Mouse (Mus musculus) lung, postnatal 36 days (tissue): Measurements from ENCODE around the gene Gimap9.

Source experiments
- DNase-seq: peaks from one replicate; pipeline ENCODE4 v3.0.0; 2022; ENCODE audit warnings: mixed read lengths

Gimap9 gene

DNA sequence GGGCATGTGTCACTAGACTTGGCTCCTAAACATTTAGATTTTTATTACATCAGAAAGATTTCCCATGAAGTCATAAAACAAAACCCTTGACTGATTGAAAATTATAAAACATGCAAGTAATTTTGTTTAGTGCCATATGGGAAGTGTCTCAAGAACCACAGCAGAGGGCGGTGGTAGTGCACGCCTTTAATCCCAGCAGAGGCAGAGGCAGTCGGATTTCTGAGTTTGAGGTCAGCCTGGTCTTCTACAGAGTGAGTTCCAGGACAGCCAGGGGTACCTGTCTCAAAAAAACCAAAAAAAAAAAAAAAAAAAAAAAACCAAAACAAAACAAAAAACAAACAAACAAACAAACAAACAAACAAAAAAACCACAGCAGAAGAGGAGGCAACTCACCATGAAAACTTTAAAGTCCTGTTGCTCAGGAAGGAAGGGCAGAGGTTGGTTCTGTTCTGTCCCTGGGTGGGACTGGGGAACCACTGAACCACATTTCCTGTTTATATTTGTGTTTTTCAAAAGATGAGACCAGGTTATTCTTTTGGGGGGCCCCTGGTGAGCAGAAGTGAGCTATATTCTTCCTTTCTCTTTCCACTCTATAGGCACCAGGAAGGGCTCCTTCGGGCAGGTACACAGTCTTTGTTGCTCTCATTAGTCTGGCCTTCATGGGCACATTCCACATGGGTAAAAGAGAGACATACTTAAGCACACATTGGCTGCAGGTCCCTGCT lies 21.1 kb downstream of the Gimap9 start:
- DNase-seq = no peak

DNA sequence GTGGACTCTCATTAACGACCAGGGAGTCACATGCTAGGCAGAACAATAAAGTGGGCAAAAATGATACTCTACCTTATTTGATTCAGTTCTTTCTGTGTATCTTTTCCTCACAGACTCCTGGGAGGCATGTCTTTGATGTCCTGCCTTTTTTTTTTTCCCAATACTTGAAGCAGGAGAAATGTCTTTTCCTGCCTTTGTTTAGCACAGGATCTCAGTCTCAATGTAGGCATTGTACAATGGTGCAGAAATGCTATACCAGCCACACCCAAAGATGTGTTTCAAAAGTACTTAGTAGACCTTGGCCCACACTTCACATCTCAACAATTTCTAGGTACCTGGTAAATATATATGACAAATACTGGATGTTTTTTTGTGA lies 21.6 kb downstream of the Gimap9 start:
- no peak for DNase-seq

DNA sequence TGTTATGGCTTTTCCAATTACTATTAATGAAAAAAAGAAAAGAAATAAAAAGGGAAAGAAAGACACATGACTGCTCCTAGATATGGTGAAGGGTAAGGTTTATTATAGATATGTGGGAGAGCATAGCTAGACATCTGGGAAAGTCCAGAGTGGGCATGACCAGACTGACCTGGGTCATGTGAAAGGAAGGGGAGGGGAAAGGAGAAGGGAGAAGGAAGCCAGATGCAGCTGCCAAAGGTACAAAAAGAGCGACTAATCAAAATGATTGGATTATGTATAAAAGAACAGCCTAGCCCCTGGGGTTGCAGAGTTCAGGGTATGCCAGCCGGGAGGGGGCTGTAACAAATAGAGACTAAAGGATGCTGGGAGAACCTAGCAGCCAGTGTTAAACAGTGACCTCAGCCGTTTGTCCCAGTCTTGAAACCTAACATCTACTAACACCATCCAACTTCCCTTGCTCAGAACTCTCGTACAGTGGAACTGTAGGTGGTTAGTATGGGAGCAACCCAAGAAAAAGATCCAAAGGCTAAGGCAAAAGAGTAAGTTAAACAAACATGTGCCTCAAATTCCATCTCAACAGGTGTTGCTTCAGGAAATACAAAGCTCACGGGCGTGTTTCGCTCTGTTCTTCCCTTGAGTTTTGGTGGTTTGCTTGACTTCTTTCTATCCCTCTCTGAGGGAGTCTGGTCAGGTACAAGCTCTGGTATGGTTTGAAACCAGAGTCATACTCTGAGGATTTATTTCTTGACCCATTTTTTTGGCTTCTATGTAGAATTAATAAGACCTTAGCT lies 22.3 kb downstream of the Gimap9 start:
- no peak for DNase-seq

DNA sequence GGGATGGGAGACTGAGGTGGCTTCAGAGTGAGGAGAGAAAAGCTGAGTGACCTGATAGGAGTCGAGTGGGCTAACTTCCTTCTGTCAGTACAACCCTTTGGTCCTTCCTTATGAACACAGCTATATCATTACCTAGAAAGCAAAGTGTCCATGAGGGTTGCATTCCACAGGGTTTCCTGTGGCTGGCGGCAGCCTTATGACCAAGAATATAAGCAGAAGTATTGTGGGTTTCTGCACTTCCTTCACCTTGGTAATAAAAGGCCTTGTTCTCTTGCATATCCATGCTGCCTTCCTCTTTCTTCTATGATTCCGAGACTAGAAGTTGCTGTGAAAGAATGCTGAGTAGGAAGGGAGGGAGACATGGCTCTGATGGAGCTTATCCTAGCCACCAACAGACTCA lies 23.0 kb downstream of the Gimap9 start:
- no peak for DNase-seq

DNA sequence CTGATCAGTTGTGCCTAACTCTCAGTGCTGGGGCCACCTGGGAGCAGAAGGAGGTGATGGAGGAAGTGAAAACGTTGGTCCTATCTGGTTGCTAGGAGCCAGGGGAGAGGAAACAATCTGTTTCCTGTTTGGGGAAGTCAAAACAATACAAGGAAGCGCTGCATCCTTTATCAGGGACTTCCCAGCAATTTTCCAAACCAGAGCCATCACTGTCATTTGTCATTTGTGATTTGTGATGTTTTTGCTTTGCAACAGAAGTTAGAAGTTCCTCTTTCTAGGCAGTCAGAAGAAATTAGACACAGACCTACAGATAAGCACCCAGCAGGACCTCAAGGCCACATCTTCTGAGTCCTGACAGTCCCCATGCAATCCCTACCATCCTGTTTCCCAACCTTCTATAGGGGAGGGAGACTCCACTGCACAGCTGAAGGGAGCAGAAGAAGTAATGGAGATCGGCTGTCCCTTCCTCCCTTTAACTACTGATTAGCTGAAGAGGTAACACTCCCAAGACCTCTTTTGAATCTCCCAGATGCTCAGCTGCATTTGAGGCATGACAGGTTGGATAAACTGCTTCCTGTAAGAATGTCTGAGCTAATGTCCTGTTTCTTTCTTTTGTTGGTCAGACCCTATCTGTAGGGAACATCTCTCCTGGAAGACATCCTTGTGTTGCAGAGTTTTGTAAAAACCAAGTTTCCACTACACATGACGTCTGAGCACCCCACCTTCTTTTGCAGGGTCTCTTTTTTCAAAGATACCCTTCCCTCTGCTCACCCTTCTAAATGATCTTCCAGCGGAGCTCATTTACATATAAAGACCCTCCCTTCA lies 24.5 kb downstream of the Gimap9 start:
- peak; percentile 82 for DNase-seq

DNA sequence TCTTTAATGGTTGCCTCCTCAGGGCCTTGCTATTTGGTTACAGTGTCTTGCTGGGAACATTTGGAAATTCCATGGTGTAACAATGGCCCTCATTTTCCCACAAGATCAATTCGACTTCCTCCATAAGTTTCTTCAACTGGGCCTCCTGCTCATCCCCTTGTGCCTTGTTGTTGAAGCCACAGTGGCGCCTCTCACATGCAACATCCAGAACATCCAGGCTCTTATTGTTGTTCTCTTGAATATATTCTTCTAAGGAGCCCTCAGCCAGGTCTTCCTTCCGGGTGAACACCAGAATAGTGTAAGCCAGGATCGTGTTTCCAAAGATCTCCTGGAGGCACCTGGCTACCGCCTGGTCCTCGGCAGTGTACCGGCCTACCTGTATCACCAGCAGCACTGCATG lies 26.2 kb downstream of the Gimap9 start:
- DNase-seq = no peak

DNA sequence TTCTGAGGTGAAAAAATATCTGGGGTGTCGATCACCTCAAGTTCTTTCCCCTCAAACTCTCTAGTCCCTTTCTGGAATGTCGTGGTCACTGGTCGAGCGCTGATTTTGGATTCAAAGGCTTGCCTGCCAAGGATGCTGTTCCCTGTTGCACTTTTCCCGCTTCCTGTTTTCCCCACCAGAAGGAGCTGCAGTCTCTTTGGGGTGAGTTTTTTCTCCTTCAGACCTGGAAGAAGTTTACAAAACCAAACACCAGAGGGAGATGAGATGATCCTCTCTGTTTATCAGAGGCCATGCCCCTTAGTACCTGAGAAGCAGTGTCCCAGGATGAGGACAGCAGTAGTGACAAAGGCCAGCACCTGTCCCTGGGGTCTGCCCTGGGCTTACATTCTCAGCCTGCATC lies 26.7 kb downstream of the Gimap9 start:
- no peak for DNase-seq

DNA sequence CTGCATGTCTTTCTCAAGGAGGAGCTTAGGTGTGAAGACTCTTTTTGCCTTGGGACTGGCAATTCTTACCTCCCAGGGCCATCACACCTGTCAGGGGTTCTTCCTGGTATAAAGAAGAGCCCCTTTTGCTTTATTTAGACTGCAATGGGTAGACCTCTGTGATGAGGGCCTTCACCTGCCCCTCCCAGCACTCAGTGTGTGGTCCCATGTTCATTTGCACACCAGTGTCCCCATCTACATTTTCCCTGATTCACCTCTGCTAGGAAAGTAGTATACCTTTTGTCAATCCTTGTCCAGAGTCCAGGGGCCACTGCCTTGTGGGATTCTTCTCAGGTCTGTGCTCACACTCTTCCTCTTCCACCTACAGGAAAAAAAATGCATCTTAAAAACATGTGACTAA lies 28.2 kb downstream of the Gimap9 start:
- DNase-seq = no peak

DNA sequence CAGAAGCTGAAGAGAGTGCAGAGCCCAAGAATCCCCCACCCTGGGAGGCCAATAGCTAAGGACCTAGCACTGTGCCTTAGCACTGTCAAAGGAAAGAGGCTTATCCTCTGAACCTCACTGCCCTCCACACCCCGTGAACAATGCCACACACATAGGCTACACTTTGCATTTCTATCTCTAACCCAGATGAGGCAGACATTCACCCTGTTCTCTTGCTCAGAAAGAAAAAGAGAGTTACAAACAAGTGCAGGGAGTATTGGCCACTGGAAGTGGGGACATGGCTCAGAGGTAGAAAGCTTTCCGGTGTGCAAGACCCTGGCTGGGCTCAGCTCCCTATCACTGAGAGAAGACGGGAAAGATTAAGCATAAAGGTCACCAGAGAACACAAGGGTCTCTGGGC lies 30.2 kb downstream of the Gimap9 start:
- no peak for DNase-seq

DNA sequence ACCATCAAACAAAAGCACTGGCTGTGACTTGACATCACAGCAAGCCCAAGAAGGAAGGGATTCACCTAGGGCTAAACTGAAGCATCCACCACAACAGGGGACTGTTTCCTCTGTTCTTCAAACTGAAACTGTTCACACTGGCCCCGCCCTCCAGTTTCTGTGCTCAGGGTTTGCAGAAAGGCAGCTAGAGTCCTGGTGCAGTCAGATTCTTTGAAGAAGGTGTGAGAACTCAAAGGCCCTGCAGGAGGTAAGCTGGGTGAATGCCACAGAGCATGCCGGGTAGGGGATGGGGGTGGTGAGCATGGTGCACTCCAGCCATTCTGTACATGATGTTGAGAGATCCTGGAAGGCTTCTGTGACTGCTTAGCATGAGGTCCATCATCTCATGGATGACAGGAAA lies 42.5 kb downstream of the Gimap9 start, which contains the start of the genes Gm28053 and Gimap7:
TSS of gene Gm28053 (plus strand) at position 153 of the 400 bp plus-strand sequence.
TSS of gene Gimap7 (plus strand) at position 167 of the 400 bp plus-strand sequence.
- no peak for DNase-seq

DNA sequence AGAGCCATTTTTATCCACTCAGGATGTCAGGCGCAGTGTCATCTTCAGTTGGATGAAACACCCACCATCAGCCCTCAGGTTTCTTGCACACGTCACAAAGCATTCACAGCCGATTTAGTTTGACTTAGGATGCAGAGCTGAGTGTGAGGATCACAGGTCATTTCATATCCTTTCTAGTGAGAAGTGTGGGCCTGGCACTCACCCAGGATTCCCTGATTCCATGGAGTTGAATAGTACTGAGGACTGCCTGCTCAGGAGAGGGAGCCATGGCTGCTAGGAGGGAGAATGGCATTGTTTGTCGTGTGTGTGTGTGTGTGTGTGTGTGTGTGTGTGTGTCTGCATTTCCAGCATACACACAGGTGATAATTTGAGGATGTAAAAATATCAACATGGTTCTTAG lies 44.4 kb downstream of the Gimap9 start:
- DNase-seq = no peak

DNA sequence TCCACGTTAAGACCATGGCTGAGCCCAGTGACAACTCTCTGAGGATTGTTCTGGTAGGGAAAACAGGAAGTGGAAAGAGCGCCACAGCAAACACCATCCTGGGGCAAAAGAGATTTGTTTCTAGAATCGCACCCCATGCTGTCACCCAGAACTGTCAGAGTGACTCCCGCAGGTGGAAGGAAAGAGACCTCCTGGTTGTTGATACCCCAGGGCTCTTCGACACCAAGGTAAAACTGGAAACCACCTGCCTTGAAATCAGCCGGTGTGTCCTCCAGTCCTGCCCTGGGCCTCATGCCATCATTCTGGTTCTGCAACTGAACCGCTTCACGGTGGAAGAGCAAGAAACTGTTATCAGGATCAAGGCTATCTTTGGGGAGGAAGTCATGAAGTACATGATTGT lies 47.5 kb downstream of the Gimap9 start:
- no peak for DNase-seq

DNA sequence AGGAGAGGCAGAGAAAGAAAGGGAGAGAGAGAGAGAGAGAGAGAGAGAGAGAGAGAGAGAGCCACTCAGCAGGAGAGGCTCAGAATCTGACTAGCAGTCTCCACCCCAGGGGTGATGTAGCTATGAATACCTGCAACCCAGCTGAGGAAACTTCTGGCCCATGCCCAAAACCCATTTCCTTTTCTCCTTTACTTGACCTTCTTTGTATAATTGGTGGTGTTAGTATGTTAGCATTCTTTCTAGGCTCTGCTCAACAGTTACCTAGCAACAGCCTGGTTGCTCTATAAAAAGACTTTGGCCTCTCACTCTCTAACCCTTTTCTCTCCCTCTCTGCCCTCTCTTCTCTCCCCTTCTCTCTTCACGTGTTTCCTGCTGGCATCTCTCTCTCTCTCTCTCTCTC lies 49.5 kb downstream of the Gimap9 start:
- DNase-seq = peak; percentile 93

DNA sequence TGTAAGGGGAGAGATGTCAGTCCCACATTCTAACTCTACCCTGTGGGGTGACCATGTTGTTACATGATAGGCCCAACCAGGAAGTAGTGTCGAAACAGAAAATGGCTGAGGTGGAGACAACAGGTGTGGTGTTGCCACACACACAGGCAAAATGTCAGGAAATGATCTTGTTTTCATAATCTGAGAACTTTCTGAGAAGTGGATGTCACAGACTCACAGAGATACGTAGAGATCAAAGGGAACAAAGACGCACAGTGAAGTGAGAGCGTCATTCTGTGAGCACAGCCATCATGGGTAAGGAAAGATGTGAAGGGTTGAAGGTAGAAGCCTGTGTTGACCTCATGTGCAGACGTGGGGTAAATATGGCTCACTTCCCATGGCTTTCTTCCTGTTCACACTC lies 51.8 kb downstream of the Gimap9 start:
- DNase-seq = no peak
